Mouse (Mus musculus): ENCODE results near the gene Nav2.

GRCm38 (mm10) chr7:49415131-49415530, 506.6 kb downstream of the Nav2 start:
- TF ChIP-seq MYOD1 (IDR thresholded peaks at IDR 0.05; ENCODE audit: control insufficient read depth in 1 of 3, insufficient read length in 2 of 3, low read depth in 2 of 3) (no peak), E2F4 (IDR thresholded peaks at IDR 0.05; ENCODE audit: insufficient read depth) (no peak), POLR2A (IDR thresholded peaks at IDR 0.05; ENCODE audit: insufficient read length, low read depth) (no peak), TCF12 (IDR thresholded peaks at IDR 0.05; ENCODE audit: insufficient read depth, poor library complexity, severe bottlenecking) (no peak), POLR2AphosphoS2 (IDR thresholded peaks at IDR 0.05; ENCODE audit: insufficient read length, low read depth) (no peak), TCF3 (IDR thresholded peaks at IDR 0.05; ENCODE audit: insufficient read length, low read depth) (no peak)
